Mouse (Mus musculus) adrenal gland, adult (tissue): ENCODE measurements around the gene Relt.

Experiments
- DNase-seq, 2 experiments: peaks; one replicate each; pipeline ENCODE4 v3.0.0; 2022 to 2023; ENCODE audit warnings: low spot score in 1 of 2; ENCODE audit not compliant: inconsistent age in 2 of 2

The Relt gene

DNA sequence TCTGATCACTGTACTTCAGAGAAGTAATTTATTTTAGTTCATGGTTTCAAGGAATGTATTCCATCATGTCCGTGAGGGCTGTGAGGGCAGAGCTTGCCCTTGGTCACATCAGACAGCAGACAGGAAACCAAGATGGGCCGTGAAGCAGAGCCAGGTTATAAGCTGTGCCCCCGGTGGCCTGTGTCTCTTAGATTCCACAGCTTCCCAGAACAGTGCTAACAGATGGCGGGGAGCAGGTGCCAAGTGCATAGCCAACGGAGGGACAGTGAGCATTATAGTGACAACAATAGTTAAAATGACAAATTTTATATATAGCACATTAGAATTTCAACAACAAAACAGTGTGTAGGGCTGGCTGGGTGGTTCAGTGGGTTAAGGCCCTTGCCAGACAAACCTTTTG is 51.3 kb downstream of the Relt start:
- DNase-seq: no peak

GRCm38 (mm10) chr7:100805391-100805790 is 57.9 kb downstream of the Relt start:
- no peak for DNase-seq

GRCm38 (mm10) chr7:100798810-100799209 is 64.4 kb downstream of the Relt start:
- peak in 1 of 2 experiments; percentile 63 for DNase-seq
